Mouse (Mus musculus): Measurements from ENCODE around the gene Sv2b.

The Sv2b gene

GRCm38 (mm10) chr7:75292246-75292645 is 16.8 kb downstream of the Sv2b start:
- no peak for DNase-seq (ENCODE audit: low read depth)

GRCm38 (mm10) chr7:75290554-75290953 is 18.5 kb downstream of the Sv2b start:
- no peak for DNase-seq (ENCODE audit: low read depth)

GRCm38 (mm10) chr7:75287237-75287636 is 21.8 kb downstream of the Sv2b start:
- DNase-seq (ENCODE audit: low read depth) = no peak

GRCm38 (mm10) chr7:75282951-75283350 is 26.1 kb downstream of the Sv2b start:
- no peak for DNase-seq (ENCODE audit: low read depth)

GRCm38 (mm10) chr7:75282080-75282650 is 26.9 kb downstream of the Sv2b start:
- no peak for DNase-seq (ENCODE audit: low read depth)

- no peak for DNase-seq (ENCODE audit: low read depth)
Measured at GRCm38 (mm10) chr7:75281106-75281505, 28.0 kb downstream of the Sv2b start.

- DNase-seq (ENCODE audit: low read depth) = no peak
Measured at GRCm38 (mm10) chr7:75277847-75278246, 31.2 kb downstream of the Sv2b start.

- DNase-seq (ENCODE audit: low read depth) = no peak
Measured at GRCm38 (mm10) chr7:75276739-75277138, 32.3 kb downstream of the Sv2b start.

- DNase-seq (ENCODE audit: low read depth) = no peak
Measured at GRCm38 (mm10) chr7:75274518-75274917, 34.5 kb downstream of the Sv2b start.

GRCm38 (mm10) chr7:75273633-75274032 is 35.4 kb downstream of the Sv2b start:
- no peak for DNase-seq (ENCODE audit: low read depth)

- no peak for DNase-seq (ENCODE audit: low read depth)
Measured at GRCm38 (mm10) chr7:75271921-75272381, 37.1 kb downstream of the Sv2b start.

GRCm38 (mm10) chr7:75271306-75271705 is 37.8 kb downstream of the Sv2b start:
- DNase-seq (ENCODE audit: low read depth) = no peak

GRCm38 (mm10) chr7:75267236-75267635 is 41.8 kb downstream of the Sv2b start:
- DNase-seq (ENCODE audit: low read depth) = no peak

GRCm38 (mm10) chr7:75265241-75265640 is 43.8 kb downstream of the Sv2b start:
- DNase-seq (ENCODE audit: low read depth) = no peak

- DNase-seq (ENCODE audit: low read depth) = no peak
Measured at GRCm38 (mm10) chr7:75259945-75260344, 49.1 kb downstream of the Sv2b start.

- DNase-seq (ENCODE audit: low read depth) = no peak
Measured at GRCm38 (mm10) chr7:75253611-75254250, 55.3 kb downstream of the Sv2b start.

GRCm38 (mm10) chr7:75240754-75241507 is 68.1 kb downstream of the Sv2b start:
- DNase-seq (ENCODE audit: low read depth) = no peak

GRCm38 (mm10) chr7:75236386-75236785 is 72.7 kb downstream of the Sv2b start:
- DNase-seq (ENCODE audit: low read depth) = no peak

- no peak for DNase-seq (ENCODE audit: low read depth)
Measured at GRCm38 (mm10) chr7:75224206-75224605, 84.9 kb downstream of the Sv2b start.

- no peak for DNase-seq (ENCODE audit: low read depth)
Measured at GRCm38 (mm10) chr7:75222704-75223431, 86.2 kb downstream of the Sv2b start.

- no peak for DNase-seq (ENCODE audit: low read depth)
Measured at GRCm38 (mm10) chr7:75220786-75221185, 88.3 kb downstream of the Sv2b start.

- DNase-seq (ENCODE audit: low read depth) = no peak
Measured at GRCm38 (mm10) chr7:75220296-75220695, 88.8 kb downstream of the Sv2b start.

- no peak for DNase-seq (ENCODE audit: low read depth)
Measured at GRCm38 (mm10) chr7:75216180-75216579, 92.9 kb downstream of the Sv2b start.
